Mouse (Mus musculus) hematopoietic stem cell, adult 5-6 weeks (primary cell): ENCODE measurements around the gene Spsb4. TPM values are rescaled to one million over a fixed set of nuclear protein-coding genes. Genes with fewer than 3 reads are reported as not detected.
A peak's percentile ranks its signal among the peaks of the same experiment; 100 is the strongest.

Source experiments
- ATAC-seq, 2 experiments: fragments of 125-278 bp in 1 of 2; replicated peaks in 1 of 2; 2 replicates each; pipeline ENCODE4 v1.8.0; 2016 to 2017; ENCODE audit warnings: inconsistent platforms in 2 of 2, mild to moderate bottlenecking in 2 of 2, moderate number of reproducible peaks in 2 of 2, low read depth in 1 of 2, moderate TSS enrichment in 1 of 2; ENCODE audit not compliant: low FRiP score in 2 of 2, poor library complexity in 2 of 2, severe bottlenecking in 2 of 2, insufficient read depth in 1 of 2, low TSS enrichment in 1 of 2
- total RNA-seq: library from RNA; stranded (forward); fragments of 172-1452, 232-1000 nt; gene quantifications from 2 replicates; pipeline ENCODE4 v1.2.3, GENCODE M21; 2017

The Spsb4 gene
- 2.0 and 3.7 TPM in 2 replicates for total RNA-seq

- ATAC-seq = peak; percentile 69 to 73
These were observed at the start of gene Spsb4 for GRCm38 (mm10) chr9:97018677-97019147. TSS of gene Spsb4 (minus strand) at chr9:97018843.

GRCm38 (mm10) chr9:97067761-97068160 lies 49.1 kb upstream of the Spsb4 start:
- no peak for ATAC-seq

- ATAC-seq = no peak
These were observed 47.2 kb upstream of the Spsb4 start for GRCm38 (mm10) chr9:97065885-97066284.

- ATAC-seq = no peak
These were observed 46.6 kb upstream of the Spsb4 start for GRCm38 (mm10) chr9:97065216-97065615.

- no peak for ATAC-seq
These were observed 45.5 kb upstream of the Spsb4 start for GRCm38 (mm10) chr9:97064161-97064560.

- no peak for ATAC-seq
These were observed 43.1 kb upstream of the Spsb4 start for GRCm38 (mm10) chr9:97061696-97062095.

- ATAC-seq = no peak
These were observed 38.1 kb upstream of the Spsb4 start for GRCm38 (mm10) chr9:97056541-97057338.

- no peak for ATAC-seq
These were observed 37.3 kb upstream of the Spsb4 start for GRCm38 (mm10) chr9:97055906-97056305.

GRCm38 (mm10) chr9:97051176-97051575 lies 32.5 kb upstream of the Spsb4 start:
- ATAC-seq = no peak

- no peak for ATAC-seq
These were observed 27.6 kb upstream of the Spsb4 start for GRCm38 (mm10) chr9:97046240-97046639.

- no peak for ATAC-seq
These were observed 23.0 kb upstream of the Spsb4 start for GRCm38 (mm10) chr9:97041633-97042032.

- ATAC-seq = no peak
These were observed 19.4 kb upstream of the Spsb4 start for GRCm38 (mm10) chr9:97038010-97038409.

GRCm38 (mm10) chr9:97036656-97037055 lies 18.0 kb upstream of the Spsb4 start:
- ATAC-seq = no peak

- no peak for ATAC-seq
These were observed 8.7 kb upstream of the Spsb4 start for GRCm38 (mm10) chr9:97027361-97027760.

GRCm38 (mm10) chr9:97026006-97026405 lies 7.4 kb upstream of the Spsb4 start:
- no peak for ATAC-seq

- ATAC-seq = no peak
These were observed 5.8 kb upstream of the Spsb4 start for GRCm38 (mm10) chr9:97024451-97024850.

- no peak for ATAC-seq
These were observed 4.3 kb upstream of the Spsb4 start for GRCm38 (mm10) chr9:97022948-97023347.

GRCm38 (mm10) chr9:97022371-97022770 lies 3.7 kb upstream of the Spsb4 start:
- ATAC-seq = no peak

GRCm38 (mm10) chr9:97020152-97020551 lies 1.5 kb upstream of the Spsb4 start:
- ATAC-seq = no peak
